Mouse (Mus musculus) liver, postnatal 0 days (tissue): ENCODE measurements at regions not wholly inside any gene's neighbourhood (a gene's known extent, or its start where the extent isn't known, plus 50 kb on each side); places are given as distances from the start of the nearest gene placed in this dataset.
"Not testable (repeated sequence)": the region's sequence is repeated elsewhere in the genome, so short reads cannot be mapped to it uniquely, and the experiment has no call there.

Experiments
- ATAC-seq: fragments of 200-750 bp; cut with Nextera tagmentation; 2 replicates; pipeline ENCODE4 v1.8.0; 2017; ENCODE audit warnings: mild to moderate bottlenecking, moderate library complexity
- DNase-seq: peaks from one replicate; pipeline ENCODE4 v3.0.0-alpha.2; 2016
- H3K27ac ChIP-seq: fragments of 300-500 bp; sonication (generic); 2 replicates; pipeline ENCODE4 v1.5.1; 2014; ENCODE audit warnings: antibody characterized with exemption, moderate library complexity, mild to moderate bottlenecking, low read depth
- H3K27me3 ChIP-seq: fragments of 300-500 bp; sonication (generic); 2 replicates; pipeline ENCODE4 v1.6.1; 2014; ENCODE audit warnings: low read length, control low read depth, mixed read lengths; ENCODE audit not compliant: insufficient read depth
- H3K36me3 ChIP-seq: fragments of 300-500 bp; sonication (generic); replicated peaks from 2 replicates; pipeline ENCODE4 v1.6.1; 2014; ENCODE audit warnings: mild to moderate bottlenecking, control low read depth, low read length, moderate library complexity, mixed read lengths; ENCODE audit not compliant: insufficient read depth
- H3K4me1 ChIP-seq: fragments of 300-500 bp; sonication (generic); 2 replicates; pipeline ENCODE4 v1.6.1; 2014; ENCODE audit warnings: antibody characterized with exemption, mild to moderate bottlenecking, control low read depth; ENCODE audit not compliant: insufficient read depth
- H3K4me2 ChIP-seq: fragments of 300-500 bp; sonication (generic); 2 replicates; pipeline ENCODE4 v1.6.1; 2014; ENCODE audit warnings: low read depth, mild to moderate bottlenecking, low read length, moderate library complexity, mixed read lengths
- H3K4me3 ChIP-seq: fragments of 300-500 bp; sonication (generic); 2 replicates; pipeline ENCODE4 v1.5.1; 2014; ENCODE audit warnings: low read depth, low read length
- H3K9ac ChIP-seq: fragments of 300-500 bp; sonication (generic); replicated peaks from 2 replicates; pipeline ENCODE4 v1.6.1; 2014; ENCODE audit warnings: mild to moderate bottlenecking, moderate library complexity
- H3K9me3 ChIP-seq: fragments of 300-500 bp; sonication (generic); 2 replicates; pipeline ENCODE4 v1.6.1; 2016; ENCODE audit warnings: mild to moderate bottlenecking, control low read depth, low read length, mixed read lengths
- CTCF ChIP-seq: sonication (generic); IDR thresholded peaks from 2 replicates; pipeline ENCODE4 v1.5.1; 2016; ENCODE audit warnings: antibody characterized with exemption, low read depth
- EP300 ChIP-seq: IDR thresholded peaks from 2 replicates; pipeline ENCODE4 v1.6.1; 2016; ENCODE audit warnings: antibody characterized with exemption, low read depth, mild to moderate bottlenecking
- WGBS: fragments of 180-500 bp; shearing (Covaris S2); extraction: QIAGEN DNeasy Blood & Tissue Kit; methylation state at CpG from one replicate; pipeline ENCODE4 v1.1.7; 2014; ENCODE audit not compliant: insufficient replicate concordance; 5-methylcytosine and 5-hydroxymethylcytosine counted together

GRCm38 (mm10) chr9:78846110-78846509 lies 230.8 kb downstream of the Cd109 start:
- WGBS, result 38% methylated on average over 7 of the region's 7 CpGs
- no peak overlapping the region for H3K4me2 ChIP-seq
- no peak for TF ChIP-seq EP300
- TF ChIP-seq CTCF, result no peak

DNA sequence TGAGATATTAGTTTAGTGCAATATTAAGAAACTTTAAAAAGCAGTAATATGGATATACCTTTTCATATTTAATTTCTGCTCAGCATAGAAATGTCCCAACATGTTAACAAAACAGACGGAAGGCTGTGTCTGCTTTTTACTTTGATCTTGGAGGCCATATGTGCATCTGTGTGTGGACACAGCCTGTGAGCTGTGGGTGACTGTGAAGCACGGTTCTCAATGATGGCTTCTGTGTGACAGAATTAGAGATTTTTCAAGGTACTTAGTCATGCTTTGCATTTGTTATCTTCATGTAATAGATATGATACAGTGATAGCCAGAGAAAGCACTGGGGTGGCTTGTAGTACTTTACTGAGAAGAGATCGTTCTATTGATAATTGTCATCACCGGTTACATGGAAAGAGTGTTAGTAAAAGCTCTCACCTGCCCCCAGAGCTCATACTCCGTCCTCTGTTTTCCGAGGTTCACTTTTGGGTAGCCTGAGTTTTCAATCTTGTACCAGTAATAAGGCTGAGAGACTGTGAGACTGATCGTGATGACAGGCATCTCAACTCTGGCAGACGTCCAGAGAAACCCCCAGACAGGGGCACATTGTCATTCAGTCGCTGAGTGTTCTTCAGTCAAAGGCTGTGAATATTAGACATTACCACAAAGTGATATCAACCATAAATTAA lies 232.7 kb downstream of the Cd109 start:
- Histone ChIP-seq H3K27ac (no peak overlapping the region), H3K4me3 (no peak overlapping the region), H3K27me3 (no peaks in the 10 kb centered on the region), H3K4me1 (no peaks in the 10 kb centered on the region), H3K9ac (no peak overlapping the region), H3K36me3 (no peaks in the 10 kb centered on the region), H3K4me2 (no peak overlapping the region), H3K9me3 (no peaks in the 10 kb centered on the region)
- ATAC-seq, result no peak
- no peak for DNase-seq
- TF ChIP-seq CTCF, result no peak
- 74% methylated on average over 9 of the region's 9 CpGs for WGBS

More at GRCm38 (mm10) chr9:78846110-78846509, 230.8 kb downstream of the Cd109 start:
- Histone ChIP-seq H3K36me3 (no peaks in the 10 kb centered on the region), H3K4me1 (no peaks in the 10 kb centered on the region), H3K9me3 (no peaks in the 10 kb centered on the region), H3K4me3 (no peak overlapping the region), H3K27me3 (no peaks in the 10 kb centered on the region), H3K9ac (no peak overlapping the region), H3K27ac (no peak overlapping the region)
- ATAC-seq (no peak), DNase-seq (no peak)

- not testable (repeated sequence) for H3K4me1 ChIP-seq, H3K36me3 ChIP-seq, ATAC-seq, DNase-seq, H3K27ac ChIP-seq, H3K4me2 ChIP-seq, H3K27me3 ChIP-seq, H3K4me3 ChIP-seq, H3K9me3 ChIP-seq, H3K9ac ChIP-seq
- WGBS, result 64% methylated on average over 1 of the region's 1 CpGs
Observed at GRCm38 (mm10) chr9:78848564-78848893, 233.2 kb downstream of the Cd109 start.

DNA sequence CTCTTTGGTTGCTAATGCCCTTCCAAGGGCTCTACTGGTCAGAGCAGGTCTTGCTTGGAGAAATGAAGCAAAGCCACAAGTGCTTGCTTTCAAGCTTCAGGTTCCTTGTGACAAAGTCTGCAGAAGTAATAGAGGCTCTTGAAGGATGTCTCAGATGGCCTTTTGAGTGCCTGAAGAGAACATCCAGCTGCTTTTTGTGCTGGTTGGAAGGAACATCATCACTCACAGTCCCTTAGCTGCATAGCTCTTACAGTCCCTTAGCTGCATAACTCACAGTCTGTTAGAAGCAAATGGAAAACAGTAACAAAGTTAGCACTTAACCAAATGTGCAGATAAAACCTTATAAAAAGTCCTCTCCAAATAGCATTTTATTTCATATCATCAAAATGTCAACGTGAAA lies 241.6 kb downstream of the Cd109 start:
- H3K27me3 ChIP-seq, result no peaks in the 10 kb centered on the region
- no peaks in the 10 kb centered on the region for H3K36me3 ChIP-seq
- no peak overlapping the region for H3K4me2 ChIP-seq
- no peaks in the 10 kb centered on the region for H3K4me1 ChIP-seq
- H3K27ac ChIP-seq, result no peak overlapping the region
- no peak overlapping the region for H3K9ac ChIP-seq
- ATAC-seq (no peak), DNase-seq (no peak)
- no peak overlapping the region for H3K4me3 ChIP-seq
- WGBS, result 83% methylated on average over 1 of the region's 1 CpGs
- no peak for TF ChIP-seq CTCF
- TF ChIP-seq EP300, result no peak
- H3K9me3 ChIP-seq, result no peaks in the 10 kb centered on the region

- H3K9ac ChIP-seq, result no peak overlapping the region
- TF ChIP-seq CTCF (no peak), EP300 (no peak)
- 65% methylated on average over 2 of the region's 2 CpGs for WGBS
Observed at GRCm38 (mm10) chr9:78859956-78860355, 244.6 kb downstream of the Cd109 start.

GRCm38 (mm10) chr9:78872561-78872960 lies 257.2 kb downstream of the Cd109 start:
- DNase-seq (no peak), ATAC-seq (no peak)
- Histone ChIP-seq H3K9me3 (no peaks in the 10 kb centered on the region), H3K27ac (no peak overlapping the region), H3K9ac (no peak overlapping the region), H3K27me3 (no peaks in the 10 kb centered on the region), H3K36me3 (no peaks in the 10 kb centered on the region), H3K4me1 (no peaks in the 10 kb centered on the region), H3K4me2 (no peak overlapping the region), H3K4me3 (no peak overlapping the region)
- TF ChIP-seq EP300, result no peak
- TF ChIP-seq CTCF, result no peak
- WGBS, result 71% methylated on average over 2 of the region's 2 CpGs

More at GRCm38 (mm10) chr9:78859956-78860355, 244.6 kb downstream of the Cd109 start:
- no peaks in the 10 kb centered on the region for H3K27me3 ChIP-seq
- no peak overlapping the region for H3K4me3 ChIP-seq
- ATAC-seq (no peak), DNase-seq (no peak)
- no peaks in the 10 kb centered on the region for H3K4me1 ChIP-seq
- H3K27ac ChIP-seq, result no peak overlapping the region
- no peak overlapping the region for H3K4me2 ChIP-seq
- H3K36me3 ChIP-seq, result no peaks in the 10 kb centered on the region
- no peaks in the 10 kb centered on the region for H3K9me3 ChIP-seq
